Mouse (Mus musculus) olfactory bulb, adult 2 months (tissue): ENCODE measurements around the gene Dnttip1.

Experiments used
- CTCF ChIP-seq: fragments of 200-500 bp; IDR thresholded peaks from 2 replicates; pipeline ENCODE4 v1.5.1; 2012; ENCODE audit warnings: low read depth, mild to moderate bottlenecking, low read length, moderate library complexity; ENCODE audit not compliant: insufficient read depth
- POLR2A ChIP-seq: fragments of 200-500 bp; IDR thresholded peaks from 2 replicates; pipeline ENCODE4 v1.6.1; 2012; ENCODE audit warnings: mild to moderate bottlenecking, low read depth, low read length, moderate library complexity; ENCODE audit not compliant: insufficient read depth

GRCm38 (mm10) chr2:164767812-164768540, 22.2 kb downstream of the Dnttip1 start:
- TF ChIP-seq CTCF = no peak
- no peak for TF ChIP-seq POLR2A
